Mouse (Mus musculus) embryo, embryonic 10.5 days (tissue): ENCODE results near the gene St3gal2.
"Not testable (repeated sequence)": the region's sequence is repeated elsewhere in the genome, so short reads cannot be mapped to it uniquely, and the experiment has no call there.

ENCODE experiments used
- DNase-seq: peaks from one replicate; pipeline ENCODE4 v3.0.0-alpha.2; 2015; ENCODE audit warnings: low spot score

The St3gal2 gene

DNA sequence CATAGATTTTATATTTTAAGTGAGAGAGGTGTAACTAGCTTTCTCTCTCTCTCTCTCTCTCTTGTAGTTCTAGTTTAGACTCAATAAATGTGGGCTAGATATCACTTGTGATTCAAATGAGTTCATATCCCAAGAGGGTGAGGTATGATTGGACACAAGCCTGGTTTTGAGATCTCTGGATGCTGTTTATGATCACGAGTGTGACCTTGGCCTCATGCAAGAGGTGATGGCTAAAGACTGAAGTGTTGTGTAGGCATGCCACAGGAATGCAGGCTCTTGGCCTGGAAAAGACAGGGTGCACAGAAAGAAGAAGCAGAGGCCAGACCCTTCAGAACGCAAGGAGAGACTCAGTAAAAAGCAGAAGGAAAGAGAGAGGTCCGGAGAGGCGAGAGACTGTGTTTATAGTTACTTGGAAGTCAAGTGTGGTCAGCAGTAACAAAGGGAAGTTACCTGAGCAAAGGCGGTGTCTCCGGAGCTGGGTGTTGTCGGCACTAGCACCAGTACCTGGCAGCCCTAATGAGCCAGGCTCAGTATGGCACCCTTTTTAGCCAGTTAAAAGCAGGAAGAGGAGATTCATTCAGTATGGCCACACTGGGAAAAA, 24.7 kb downstream of the St3gal2 start:
- DNase-seq, result no peak

DNA sequence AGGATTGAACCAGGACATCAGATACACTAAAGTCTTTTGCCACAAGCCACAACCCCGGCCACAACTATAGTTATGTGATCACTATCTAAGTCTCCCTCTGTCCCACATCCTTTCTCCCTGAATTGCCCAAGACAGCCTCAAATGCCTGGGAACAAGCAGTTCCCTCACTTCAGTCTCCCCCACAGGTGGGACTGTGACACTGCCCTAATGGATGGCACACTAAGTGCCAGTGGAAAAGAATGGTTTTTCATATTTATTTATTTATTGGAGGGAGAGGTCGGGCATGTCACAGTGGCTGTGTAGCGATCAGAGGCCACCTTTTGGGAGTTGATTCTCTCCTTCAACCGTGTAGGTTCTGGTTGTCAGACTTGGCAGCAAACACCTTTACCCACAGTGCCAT, 26.0 kb downstream of the St3gal2 start:
- DNase-seq, result no peak

DNA sequence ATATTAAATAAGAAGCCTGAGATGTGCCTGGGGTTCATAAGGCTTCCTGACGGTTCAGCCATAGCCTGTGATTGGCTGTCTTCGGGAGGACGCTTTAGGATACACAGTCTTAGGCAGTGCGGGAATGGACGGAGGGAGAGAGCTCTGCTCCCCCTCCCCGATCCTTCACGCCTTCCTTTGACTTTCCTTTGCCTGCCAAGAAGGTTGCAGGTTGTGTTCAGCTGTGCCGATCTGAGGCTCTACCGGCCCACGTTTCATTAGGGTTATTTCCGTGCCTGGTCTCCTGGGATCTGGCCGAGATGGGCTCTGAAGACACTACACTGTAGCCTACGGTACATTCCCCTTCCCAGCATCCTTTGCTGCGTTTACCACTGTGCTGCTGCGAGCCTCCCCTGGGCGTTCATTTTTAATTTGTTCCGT, 30.4 kb downstream of the St3gal2 start:
- DNase-seq, result no peak

DNA sequence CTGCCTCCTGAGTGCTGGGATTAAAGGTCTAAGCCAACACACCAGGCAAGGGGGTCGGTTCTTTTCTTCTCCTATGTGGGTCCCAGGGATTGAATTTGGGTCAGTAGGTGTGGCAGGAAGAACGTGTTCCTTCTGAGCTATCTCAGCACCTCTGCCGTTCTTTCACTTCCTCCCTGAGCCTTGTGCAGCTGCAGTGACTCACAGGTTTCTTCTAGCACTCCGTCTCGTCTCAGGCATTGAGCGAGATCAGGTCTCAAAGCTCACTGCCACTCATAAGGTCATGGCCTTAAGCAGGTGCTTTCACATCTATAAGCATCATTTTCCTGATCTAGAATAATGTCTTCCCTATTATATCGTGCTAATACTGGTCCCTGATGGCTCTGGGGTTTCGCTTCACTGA, 35.1 kb downstream of the St3gal2 start:
- no peak for DNase-seq

DNA sequence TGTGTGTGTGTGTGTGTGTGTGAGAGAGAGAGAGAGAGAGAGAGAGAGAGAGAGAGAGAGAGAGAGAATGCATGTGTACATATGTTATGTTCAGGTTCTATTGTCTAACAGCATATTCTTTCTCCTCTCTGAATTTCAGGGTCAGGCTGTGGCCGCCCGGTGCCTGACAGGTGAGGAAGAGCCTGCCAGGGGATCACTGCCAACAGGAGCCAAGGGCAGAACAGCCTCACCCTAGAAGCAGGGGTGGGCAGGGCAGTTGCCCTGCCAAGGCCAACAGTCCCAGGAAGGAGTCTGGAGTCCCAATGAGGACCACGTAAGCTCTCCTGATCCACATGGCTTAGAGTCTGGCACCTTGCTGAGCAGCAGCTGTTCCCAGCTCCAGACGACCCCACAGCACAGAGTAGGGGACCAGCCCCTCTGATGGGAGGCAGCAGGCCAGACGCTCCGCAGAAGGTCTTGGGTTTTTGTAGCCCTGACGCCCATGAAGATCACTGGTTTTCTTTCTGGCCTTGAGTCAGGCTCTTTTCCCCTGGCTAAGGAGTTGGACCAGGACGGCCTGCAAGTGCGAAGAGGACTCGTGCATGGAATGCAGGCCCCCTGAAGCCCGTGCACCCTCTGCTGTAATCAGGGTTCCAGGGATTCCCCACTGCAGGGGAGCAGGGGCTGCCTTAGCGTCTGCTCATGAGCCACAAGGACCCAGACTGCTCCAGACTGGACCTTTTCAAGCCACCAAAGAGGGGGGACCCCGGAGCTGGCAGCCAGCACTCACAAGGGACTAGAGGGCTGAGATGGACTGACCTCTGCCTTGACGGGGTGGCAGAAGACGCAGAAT, 37.1 kb downstream of the St3gal2 start:
- no peak for DNase-seq

DNA sequence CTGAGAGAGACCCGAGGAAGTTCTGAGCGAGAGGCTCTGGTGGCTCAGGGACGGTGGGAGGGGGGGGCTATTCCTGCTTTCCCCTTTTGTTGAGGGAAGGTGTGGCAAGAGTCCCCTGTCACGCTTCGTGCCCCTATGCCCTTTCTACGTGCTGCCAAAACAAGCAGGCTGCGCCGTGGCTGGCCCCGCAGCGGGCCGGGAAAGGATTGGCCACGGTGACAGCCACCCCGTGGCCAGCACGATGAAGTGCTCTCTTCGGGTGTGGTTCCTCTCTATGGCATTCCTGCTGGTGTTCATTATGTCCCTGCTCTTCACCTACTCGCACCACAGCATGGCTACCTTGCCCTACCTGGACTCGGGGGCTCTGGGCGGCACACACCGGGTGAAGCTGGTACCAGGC, 37.7 kb downstream of the St3gal2 start:
- DNase-seq, result no peak

DNA sequence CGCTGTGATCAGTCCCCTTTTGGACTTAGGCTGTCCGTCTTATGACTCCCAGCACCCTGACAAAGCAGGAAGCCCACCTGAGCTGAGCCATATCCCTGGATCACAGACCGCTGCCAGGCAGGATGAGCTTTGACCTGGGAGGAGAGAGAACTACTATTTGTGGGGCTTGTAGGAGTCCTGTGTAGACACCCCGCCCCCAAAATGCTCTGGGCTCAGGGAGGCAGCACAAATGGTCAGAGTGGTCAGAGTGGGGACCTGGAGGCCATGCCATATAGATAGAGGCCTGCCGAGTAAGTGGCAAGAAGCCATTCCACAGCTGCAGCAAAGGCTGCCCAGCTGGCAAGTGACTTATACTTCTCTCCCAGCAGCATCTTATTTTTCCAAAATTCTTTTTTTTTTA, 38.4 kb downstream of the St3gal2 start:
- DNase-seq, result no peak

DNA sequence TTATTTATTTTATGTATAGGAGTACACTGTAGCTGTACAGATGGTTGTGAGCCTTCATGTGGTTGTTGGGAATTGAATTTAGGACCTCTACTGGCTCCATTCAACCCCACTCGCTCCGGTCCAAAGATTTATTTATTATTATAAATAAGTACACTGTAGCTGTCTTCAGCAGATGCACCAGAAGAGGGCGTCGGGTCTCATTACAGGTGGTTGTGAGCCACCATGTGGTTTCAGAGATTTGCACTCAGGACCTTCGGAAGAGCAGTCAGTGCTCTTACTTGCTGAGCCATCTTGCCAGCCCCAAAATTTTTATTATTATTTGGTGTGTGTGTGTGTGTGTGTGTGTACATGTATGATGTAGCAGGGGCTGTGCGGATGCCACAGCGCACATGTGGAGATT, 38.8 kb downstream of the St3gal2 start:
- DNase-seq, result not testable (repeated sequence)

DNA sequence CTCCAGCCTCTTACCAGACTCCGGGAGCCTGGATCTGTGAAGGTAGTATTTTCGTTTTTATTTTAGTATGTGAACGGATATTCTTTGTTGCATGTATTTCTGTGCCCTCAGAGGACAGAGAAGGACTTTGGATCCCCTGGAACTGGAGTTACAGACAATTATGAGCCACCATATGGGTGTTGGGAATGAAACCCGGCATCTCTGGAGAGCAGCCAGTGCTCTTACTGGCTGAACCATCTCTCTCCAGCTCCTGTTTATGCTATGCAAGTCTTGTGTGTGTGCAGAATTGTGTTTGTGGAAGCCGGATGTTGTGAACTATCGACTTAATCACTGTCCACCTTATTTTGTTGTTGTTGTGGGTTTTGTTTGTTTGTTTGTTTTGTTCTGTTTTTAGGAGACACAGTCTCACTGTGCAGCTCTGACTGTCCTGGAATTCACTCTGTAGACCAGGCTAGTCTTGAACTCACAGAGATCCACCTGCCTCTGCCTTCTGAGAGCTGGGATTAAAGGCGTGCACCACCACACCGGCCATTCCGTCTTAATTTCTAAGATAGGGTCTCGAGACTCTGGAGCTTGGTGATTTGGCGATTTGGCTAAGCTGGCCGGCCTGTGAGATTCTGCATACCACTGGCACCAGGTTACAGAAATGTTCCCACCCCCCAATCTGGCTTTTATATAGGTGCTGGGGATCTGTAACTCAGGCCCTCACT, 39.5 kb downstream of the St3gal2 start:
- DNase-seq, result no peak

DNA sequence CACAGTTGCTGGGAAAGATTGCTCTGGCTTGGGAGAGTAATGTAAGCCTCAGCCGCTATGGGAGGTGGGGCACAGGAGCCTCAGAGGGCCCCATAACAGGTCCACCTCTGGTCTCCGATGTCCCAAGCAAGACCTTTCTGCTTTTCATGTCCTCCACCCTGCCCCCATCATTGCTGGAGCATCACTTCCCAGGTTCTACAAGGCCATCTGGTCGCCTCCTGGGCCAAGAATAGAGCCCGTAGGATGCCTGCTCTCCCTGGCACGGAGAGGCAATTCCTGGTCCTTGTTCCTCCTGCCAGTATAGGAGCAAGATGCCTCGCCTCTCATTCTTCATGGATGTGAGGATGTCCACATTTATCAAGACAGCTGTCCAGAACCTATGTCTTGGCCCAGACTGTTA, 40.2 kb downstream of the St3gal2 start:
- no peak for DNase-seq

DNA sequence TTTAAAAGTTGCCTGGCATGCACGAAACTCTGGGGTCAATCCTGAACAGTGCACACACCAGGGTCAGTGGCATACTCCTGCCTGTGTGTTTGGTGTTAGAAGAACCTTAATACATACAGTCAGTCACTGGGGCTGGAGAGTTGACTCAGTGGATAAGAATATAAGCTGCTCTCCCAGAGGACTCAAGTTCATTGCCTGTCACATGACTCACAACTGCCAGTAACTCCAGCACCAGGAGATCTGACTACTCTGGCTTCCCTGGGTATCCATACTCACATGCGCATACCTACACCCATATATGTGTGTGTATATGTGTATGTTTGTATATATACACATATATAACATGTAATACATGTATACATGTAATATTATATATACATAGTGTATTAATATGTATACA, 43.3 kb downstream of the St3gal2 start:
- no peak for DNase-seq

DNA sequence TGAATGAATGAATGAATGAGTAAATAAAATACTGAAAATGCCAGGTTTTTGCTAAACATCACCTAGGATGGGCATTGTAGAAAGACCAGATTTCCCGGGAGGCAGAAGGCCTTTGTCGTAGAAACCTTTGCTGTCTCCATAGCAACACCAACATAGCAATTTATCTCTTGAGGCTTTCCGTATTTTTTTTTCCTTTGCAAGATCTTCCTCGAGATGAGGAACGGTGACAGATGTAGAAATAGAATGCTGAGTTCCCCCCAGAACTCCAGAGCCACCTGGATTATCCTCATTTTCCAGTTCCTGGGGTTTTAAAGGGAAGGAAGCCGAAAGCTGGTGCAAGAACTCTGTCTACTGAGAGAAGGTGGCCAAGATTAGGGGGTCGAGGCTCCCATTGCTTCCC, 44.9 kb downstream of the St3gal2 start:
- no peak for DNase-seq

DNA sequence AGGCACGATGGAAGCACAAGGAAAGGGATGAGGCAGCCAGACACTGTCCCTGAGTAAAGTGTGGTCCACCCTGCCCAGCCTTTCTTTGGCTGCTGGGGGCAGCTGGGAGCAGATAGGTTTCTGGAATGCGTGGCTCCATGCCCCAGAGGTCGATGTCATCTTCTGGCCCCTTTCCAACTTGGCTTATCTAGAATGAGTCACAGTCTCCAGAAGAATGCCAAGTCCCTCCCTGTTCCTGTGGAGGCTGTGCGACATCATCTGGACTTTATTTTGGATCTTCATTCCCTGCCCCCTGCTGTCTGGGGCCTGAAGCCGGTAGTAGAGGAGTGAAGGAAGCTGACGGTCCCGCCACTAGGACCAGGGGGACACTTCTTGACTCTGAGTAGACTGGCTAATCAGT, 45.9 kb downstream of the St3gal2 start:
- peak; percentile 12 for DNase-seq

DNA sequence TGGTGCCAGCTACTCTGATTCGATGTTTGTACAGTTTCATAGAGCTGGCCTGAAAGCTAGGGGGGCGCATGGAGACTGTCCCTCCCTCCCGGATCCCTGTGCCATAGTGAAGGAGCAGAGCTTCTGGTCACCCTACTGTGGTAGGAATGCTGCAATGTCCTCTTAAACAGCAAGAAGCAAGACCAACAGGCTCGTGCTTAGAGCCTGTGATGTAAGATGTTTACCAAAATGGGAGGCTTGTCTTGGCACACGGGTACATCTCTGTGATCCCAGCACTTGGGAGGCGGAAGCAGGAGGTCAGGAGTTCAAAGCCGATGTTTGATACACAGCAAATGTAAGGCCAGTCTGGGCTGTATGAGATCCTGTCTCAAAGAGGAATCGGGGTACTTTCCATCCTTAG, 46.9 kb downstream of the St3gal2 start:
- DNase-seq, result no peak

DNA sequence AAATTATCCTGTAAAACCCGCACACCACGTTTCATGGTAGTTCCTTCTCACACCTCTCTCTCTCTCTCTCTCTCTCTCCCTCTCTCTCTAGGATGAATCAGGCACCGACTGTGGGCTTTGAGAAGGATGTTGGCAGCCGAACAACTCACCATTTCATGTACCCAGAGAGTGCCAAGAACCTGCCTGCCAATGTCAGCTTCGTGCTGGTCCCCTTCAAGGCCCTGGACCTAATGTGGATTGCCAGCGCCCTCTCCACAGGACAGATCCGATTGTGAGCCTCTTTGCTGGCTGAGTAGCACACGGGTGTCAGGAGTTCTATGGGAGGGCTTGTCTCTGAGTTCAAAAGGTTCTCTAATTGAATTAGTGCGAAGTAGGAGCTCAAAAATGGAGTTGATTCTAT, 47.6 kb downstream of the St3gal2 start:
- DNase-seq, result no peak

DNA sequence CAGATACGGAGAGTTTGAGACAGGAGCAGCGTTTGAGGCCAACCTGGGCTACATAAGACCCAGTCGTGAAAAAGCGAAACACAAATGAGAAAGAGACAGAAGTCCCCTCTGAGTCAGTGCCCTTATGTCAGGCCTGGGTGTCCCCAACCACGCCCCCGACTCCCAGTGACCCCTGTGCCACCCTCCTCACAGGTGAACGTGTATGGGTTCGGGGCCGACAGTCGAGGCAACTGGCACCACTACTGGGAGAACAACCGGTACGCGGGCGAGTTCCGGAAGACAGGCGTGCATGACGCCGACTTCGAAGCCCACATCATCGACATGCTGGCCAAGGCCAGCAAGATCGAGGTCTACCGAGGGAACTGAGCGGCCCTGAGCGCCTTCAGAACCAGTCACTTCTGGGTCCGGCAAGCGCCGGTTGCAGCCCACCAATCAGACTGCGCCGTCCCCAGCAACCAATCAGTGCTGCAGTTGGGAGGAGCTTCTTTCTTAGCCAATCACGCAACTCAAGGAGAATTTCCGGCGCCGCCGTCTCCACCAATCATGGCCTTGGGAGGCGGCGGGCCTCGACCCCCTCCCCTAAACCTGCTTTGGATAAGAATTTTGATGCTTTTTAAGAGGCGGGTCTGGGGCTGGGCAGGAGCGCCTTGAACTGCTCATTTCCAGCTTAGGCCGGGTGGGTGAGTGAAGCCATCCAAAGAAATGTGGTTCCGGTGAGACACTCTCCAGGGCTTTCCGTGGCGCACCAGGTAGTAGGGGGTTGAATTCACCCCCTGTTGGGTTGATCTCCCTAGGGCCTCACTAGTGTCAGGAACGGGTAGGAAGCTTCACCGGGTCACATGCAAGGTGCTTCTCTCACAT, 50.4 kb downstream of the St3gal2 start:
- DNase-seq, result peak; percentile 98

DNA sequence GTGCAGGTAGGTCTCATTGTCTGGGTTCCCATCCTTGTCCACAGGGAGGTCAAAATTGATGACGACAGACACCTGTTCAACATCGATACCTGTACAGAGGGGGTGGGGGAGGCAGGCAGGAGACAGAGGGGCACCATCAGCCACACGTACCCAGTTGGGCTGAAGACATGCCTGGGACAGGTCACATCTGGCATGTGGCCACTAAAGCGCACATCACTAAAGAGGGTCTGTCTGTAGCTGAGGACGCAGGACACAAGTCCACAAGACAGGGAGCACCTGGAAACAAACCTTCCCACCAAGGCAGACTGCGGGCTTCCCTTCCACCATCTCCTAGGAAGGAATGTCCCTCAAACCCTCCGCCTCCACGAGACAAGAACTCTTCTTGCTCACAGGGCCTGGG, 56.8 kb downstream of the St3gal2 start:
- not testable (repeated sequence) for DNase-seq

DNA sequence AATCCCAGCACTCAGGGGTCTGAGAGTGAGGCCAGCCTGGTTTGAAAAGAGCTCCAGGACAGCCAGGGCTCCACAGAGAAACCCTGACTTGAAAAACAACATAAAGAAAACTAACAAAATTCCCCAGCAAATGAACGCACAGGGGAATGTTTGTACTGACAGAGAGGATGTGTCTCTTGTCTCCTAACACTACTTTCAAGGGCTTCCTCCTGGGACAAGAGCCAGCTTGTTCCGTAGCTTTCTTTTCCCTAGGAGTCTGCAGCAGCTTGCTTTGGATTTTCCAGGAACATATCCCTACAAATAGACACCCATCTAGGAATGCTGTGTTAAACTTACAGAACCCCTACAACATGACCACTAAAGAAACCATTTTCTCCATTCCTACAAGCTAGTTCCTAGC, 58.3 kb downstream of the St3gal2 start:
- not testable (repeated sequence) for DNase-seq

DNA sequence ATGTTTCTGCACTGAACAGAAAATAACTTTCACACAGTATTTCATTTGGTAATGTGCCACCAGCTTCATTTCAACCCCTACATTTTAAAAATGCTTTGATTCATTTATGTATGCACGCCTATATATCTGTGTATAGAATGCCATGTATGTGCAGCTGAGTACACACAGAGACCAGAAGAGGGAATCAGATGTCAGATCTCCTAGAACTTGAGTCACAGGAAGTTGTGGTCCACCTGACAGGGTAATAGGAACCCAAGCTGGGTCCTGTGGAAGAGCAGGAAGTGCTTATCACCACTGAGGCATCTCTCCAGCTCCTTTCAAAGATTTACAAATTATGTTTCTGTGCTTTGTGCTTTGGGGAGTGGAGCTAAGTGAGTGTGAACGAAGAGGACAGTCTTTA, 61.6 kb downstream of the St3gal2 start:
- no peak for DNase-seq

DNA sequence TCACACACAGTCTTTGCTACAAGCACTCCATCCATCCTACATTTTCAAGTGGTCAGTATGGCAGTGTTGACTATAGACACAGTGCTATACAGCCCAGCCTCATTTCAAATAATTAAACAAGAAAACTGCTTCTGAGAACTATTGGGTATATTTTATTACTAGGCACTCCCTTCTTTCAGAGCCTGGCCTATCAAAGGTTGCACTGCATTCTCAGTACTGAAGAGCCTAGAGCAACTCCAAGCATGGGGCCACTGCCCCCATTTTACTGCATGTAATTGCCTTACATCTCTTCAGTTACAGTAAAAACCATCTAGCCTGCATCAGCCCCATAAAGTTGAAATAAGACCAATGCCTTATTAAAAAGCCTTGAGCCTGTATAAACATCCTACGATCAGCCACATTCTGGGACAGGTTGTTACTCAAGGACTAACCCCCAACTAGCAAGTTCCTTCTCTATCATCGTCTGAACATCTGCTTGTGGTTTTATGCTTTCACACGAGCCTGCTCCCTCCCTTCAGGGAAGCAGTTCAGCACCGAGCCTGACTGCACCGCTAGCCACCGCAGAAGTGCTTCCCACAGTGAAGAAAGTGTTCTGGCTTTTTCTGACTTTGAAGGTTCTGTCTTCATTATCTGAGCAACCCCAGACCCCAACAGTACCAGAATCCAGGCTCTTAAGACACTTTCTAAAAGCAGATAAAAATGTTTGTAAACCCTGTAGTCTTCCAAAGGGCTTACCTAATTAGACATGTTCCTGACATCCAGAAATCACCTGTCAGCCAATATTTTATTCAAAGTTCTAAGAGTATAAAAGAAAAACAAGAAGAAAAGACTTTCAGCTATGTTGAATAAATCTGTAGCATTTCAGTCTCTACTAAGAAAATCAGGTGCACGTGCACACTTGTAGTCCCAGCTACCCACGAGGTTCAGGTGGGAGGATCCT, 68.4 kb downstream of the St3gal2 start:
- no peak for DNase-seq

DNA sequence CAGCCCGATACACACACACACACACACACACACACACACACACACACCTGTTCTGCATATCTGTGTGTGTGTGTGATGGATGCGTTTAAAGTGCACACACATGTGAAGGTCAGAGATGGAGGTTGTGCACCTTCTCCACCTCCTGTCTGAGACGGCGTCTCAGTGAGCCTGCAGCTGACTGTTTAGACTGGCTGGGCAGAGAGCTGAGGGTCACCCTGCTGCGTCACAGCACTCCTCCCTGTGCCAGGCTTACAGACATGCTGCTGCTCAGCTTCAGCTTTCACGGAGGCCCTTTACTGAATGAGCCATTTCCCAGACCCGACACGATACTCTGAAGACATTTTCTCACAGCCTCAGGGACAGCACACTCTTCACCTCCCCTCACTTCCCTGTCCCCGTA, 70.3 kb downstream of the St3gal2 start:
- DNase-seq, result no peak
